Mouse (Mus musculus) CD8-positive naive resting alpha-beta T cell, adult 57 days (primary cell): ENCODE data around the gene Olfr60. TPM values are rescaled to one million over a fixed set of nuclear protein-coding genes. Genes with fewer than 3 reads are reported as not detected.

Source experiments
- total RNA-seq: library from RNA; stranded (reverse); gene quantifications from one replicate; pipeline ENCODE4 v1.2.4, GENCODE M21; 2023

The Olfr60 gene
- not detected for total RNA-seq

GRCm38 (mm10) chr7:140361571-140361970 is at the start of gene Olfr60:
Gene Olfr60, minus strand, starts transcription at chr7:140361671.

GRCm38 (mm10) chr7:140402818-140403217 is 41.3 kb upstream of the Olfr60 start, which contains the start of gene Olfr531:
Gene Olfr531, minus strand, starts transcription at chr7:140402918.

GRCm38 (mm10) chr7:140376231-140376630 is 14.8 kb upstream of the Olfr60 start, which contains the start of gene Olfr530:
Gene Olfr530, minus strand, starts transcription at chr7:140376331.

GRCm38 (mm10) chr7:140333717-140334116 is 27.8 kb downstream of the Olfr60 start, which contains the start of gene Olfr527:
Gene Olfr527, plus strand, starts transcription at chr7:140334017.

GRCm38 (mm10) chr7:140320558-140320957 is 40.9 kb downstream of the Olfr60 start, which contains the start of gene Olfr525:
Gene Olfr525, plus strand, starts transcription at chr7:140320858.

Other genes with a start within 250 kb of the Olfr60 start
- 6.2 TPM for gene Paox, start 245.9 kb downstream of the Olfr60 start, total RNA-seq
- gene Echs1, start 245.2 kb downstream of the Olfr60 start, total RNA-seq = 27.2 TPM
- 21.7 TPM for gene Mtg1, start 224.1 kb downstream of the Olfr60 start, total RNA-seq
- gene Sprn, start 206.8 kb downstream of the Olfr60 start, total RNA-seq = not detected
- gene Olfr522, start 196.9 kb downstream of the Olfr60 start, total RNA-seq = not detected
- not detected for gene Olfr523, start 188.5 kb downstream of the Olfr60 start, total RNA-seq
- gene Olfr524, start 155.7 kb downstream of the Olfr60 start, total RNA-seq = not detected
- gene Cd163l1, start 143.4 kb downstream of the Olfr60 start, total RNA-seq = not detected
- 0.61 TPM for gene 5830411N06Rik, start 114.4 kb downstream of the Olfr60 start, total RNA-seq
- not detected for gene Olfr525, start 40.8 kb downstream of the Olfr60 start, total RNA-seq
- gene Olfr527, start 27.7 kb downstream of the Olfr60 start, total RNA-seq = not detected
- gene Olfr530, start 14.7 kb upstream of the Olfr60 start, total RNA-seq = not detected
- not detected for gene Olfr531, start 41.2 kb upstream of the Olfr60 start, total RNA-seq
- gene Olfr532, start 60.0 kb upstream of the Olfr60 start, total RNA-seq = not detected
- gene Olfr533, start 101.7 kb upstream of the Olfr60 start, total RNA-seq = not detected
- not detected for gene Olfr535, start 122.5 kb upstream of the Olfr60 start, total RNA-seq
- not detected for gene Olfr536, start 145.7 kb upstream of the Olfr60 start, total RNA-seq
- gene Olfr538, start 206.2 kb upstream of the Olfr60 start, total RNA-seq = not detected
- not detected for gene Olfr46, start 239.6 kb upstream of the Olfr60 start, total RNA-seq